24 mouse cellular contexts compared by ENCODE assay signal in genomic region chr1:134341641-134342277, GRCm38 (mm10). TPM values are rescaled to one million over a fixed set of nuclear protein-coding genes. Genes with fewer than 3 reads are reported as not detected.
DNase-seq lines count a peak whose midpoint lies in the region; ATAC-seq lines count a peak whose summit lies in the region.
"Had no signal": no experiment of that assay in that cellular context is flagged by ENCODE, and none has a peak within 500 bp of the region (broad histone marks: within the 10 kb centered on the region; RNA-seq: fewer than 3 reads in every experiment).

No protein-coding gene starts in this region.

- ATAC-seq in heart, embryonic 13.5 days (ENCODE audit: extremely low read depth, insufficient number of reproducible peaks, low FRiP score, low TSS enrichment), result no peak
- ATAC-seq: forebrain, postnatal 0 days; liver, postnatal 0 days had no signal

- H3K9ac ChIP-seq in heart, embryonic 13.5 days, result peak overlapping the region; percentile 66
- H3K9ac ChIP-seq: liver, postnatal 0 days; midbrain, embryonic 12.5 days; stomach, embryonic 15.5 days had no signal

- H3K4me1 ChIP-seq in heart, embryonic 13.5 days, result peaks cover 81% of the 10 kb centered on the region
- H3K4me1 ChIP-seq in limb, embryonic 10.5 days, result peaks cover 15% of the 10 kb centered on the region

- peak overlapping the region; percentile 89 for H3K4me2 ChIP-seq in heart, embryonic 13.5 days
- H3K4me2 ChIP-seq: midbrain, embryonic 12.5 days; stomach, embryonic 15.5 days had no signal

- H3K9me3 ChIP-seq in heart, embryonic 13.5 days, result no peaks in the 10 kb centered on the region
- no peaks in the 10 kb centered on the region for H3K9me3 ChIP-seq in limb, embryonic 10.5 days (replicated peaks)
- H3K9me3 ChIP-seq: forebrain, embryonic 10.5 days; midbrain, embryonic 12.5 days; stomach, embryonic 15.5 days had no signal

- 62% methylated on average over 5 of the region's 5 CpGs for WGBS in heart, embryonic 13.5 days
- WGBS in limb, embryonic 10.5 days, result 82% methylated on average over 5 of the region's 5 CpGs

- H3K27me3 ChIP-seq in heart, embryonic 13.5 days (replicated peaks), result no peaks in the 10 kb centered on the region
- no peaks in the 10 kb centered on the region for H3K27me3 ChIP-seq in limb, embryonic 10.5 days (ENCODE audit: low read depth, poor library complexity, severe bottlenecking)
- H3K27me3 ChIP-seq: stomach, embryonic 15.5 days had no signal

- peak overlapping the region; percentile 91 for H3K27ac ChIP-seq in heart, embryonic 13.5 days (replicated peaks)
- H3K27ac ChIP-seq in limb, embryonic 10.5 days, result no peak overlapping the region
- H3K27ac ChIP-seq: forebrain, embryonic 10.5 days; midbrain, embryonic 12.5 days; stomach, embryonic 15.5 days had no signal

- no peak overlapping the region for H3K4me3 ChIP-seq in heart, embryonic 13.5 days
- no peak overlapping the region for H3K4me3 ChIP-seq in limb, embryonic 10.5 days
- H3K4me3 ChIP-seq: forebrain, embryonic 10.5 days; midbrain, embryonic 12.5 days; stomach, embryonic 15.5 days had no signal

- H3K36me3 ChIP-seq in heart, embryonic 13.5 days, result peaks cover 11% of the 10 kb centered on the region
- peaks cover 12% of the 10 kb centered on the region for H3K36me3 ChIP-seq in limb, embryonic 10.5 days
- H3K36me3 ChIP-seq: stomach, embryonic 15.5 days had no signal

- peak; percentile 42 for DNase-seq in cerebellum, adult 9-10 months
- no peak for DNase-seq in cerebellum, adult 11 months
- DNase-seq in heart, adult 9 months (ENCODE audit: low spot score in 2 of 2), result no peak
- DNase-seq in kidney, postnatal 10 days, result peak; percentile 4
- DNase-seq in kidney, adult 11 months, result no peak
- DNase-seq in limb, embryonic 10.5 days (ENCODE audit: low spot score), result peak; percentile 21
- DNase-seq in spleen, postnatal 36 days (ENCODE audit: low spot score in 2 of 2), result no peak
- DNase-seq: adrenal gland, postnatal 36 days; embryo, embryonic 11 days; forebrain, postnatal 0 days; kidney, adult 8-10 months; kidney, postnatal 25 days; liver, postnatal 0 days; lung, postnatal 10 days; right cerebral cortex, postnatal 25 days had no signal

RNA-seq across cellular contexts. Expression of gene Ppfia4, which starts 9.0 kb away (rescaled TPM):
- 10.9 and 12.6 TPM in 2 replicates for polyA plus RNA-seq in heart, embryonic 13.5 days (2015; fragmentation: Nextera tagmentation; extraction: Ambion mirVana)
- 1.8 and 2.3 TPM in 2 replicates for polyA plus RNA-seq in limb, embryonic 10.5 days (2016; fragmentation: Nextera tagmentation; extraction: Ambion mirVana)

RNA-seq across cellular contexts. Expression of gene Tmem183a, which starts 20.0 kb away (rescaled TPM):
- polyA plus RNA-seq in heart, embryonic 13.5 days (2015; fragmentation: Nextera tagmentation; extraction: Ambion mirVana), result 54.0 and 63.0 TPM in 2 replicates
- polyA plus RNA-seq in limb, embryonic 10.5 days (2016; fragmentation: Nextera tagmentation; extraction: Ambion mirVana), result 118 TPM in 2 replicates

RNA-seq across cellular contexts. Expression of gene 4933406M09Rik, which starts 44.0 kb away (rescaled TPM):
- polyA plus RNA-seq in heart, embryonic 13.5 days (2015; fragmentation: Nextera tagmentation; extraction: Ambion mirVana), result not detected in 2 replicates
- polyA plus RNA-seq in limb, embryonic 10.5 days (2016; fragmentation: Nextera tagmentation; extraction: Ambion mirVana), result not detected in 2 replicates
- polyA plus RNA-seq: forebrain, embryonic 10.5 days; forebrain, postnatal 0 days; gonadal fat pad, adult 2 months; liver, adult 2 months; liver, postnatal 0 days; midbrain, embryonic 12.5 days; spleen, adult 2 months; stomach, embryonic 15.5 days; thymus, postnatal 0 days; urinary bladder, adult 2 months had no signal

RNA-seq across cellular contexts. Expression of gene Myog, which starts 52.0 kb away (rescaled TPM):
- polyA plus RNA-seq in heart, embryonic 13.5 days (2015; fragmentation: Nextera tagmentation; extraction: Ambion mirVana), result 1.5 and 3.5 TPM in 2 replicates
- 2.0 and 16.0 TPM in 2 replicates for polyA plus RNA-seq in limb, embryonic 10.5 days (2016; fragmentation: Nextera tagmentation; extraction: Ambion mirVana)
- polyA plus RNA-seq: forebrain, embryonic 10.5 days; gonadal fat pad, adult 2 months; liver, adult 2 months; liver, postnatal 0 days; spleen, adult 2 months; urinary bladder, adult 2 months had no signal

Comparison
In these comparisons a context has a peak if more than half of its experiments do, and no peak if none do; other contexts are left out.
1. DNase-seq: peak in cerebellum, adult 9-10 months (single experiment), kidney, postnatal 10 days (single experiment) and limb, embryonic 10.5 days (single experiment); none in cerebellum, adult 11 months (single experiment), heart, adult 9 months (0 of 2), kidney, adult 11 months (single experiment) and spleen, postnatal 36 days (0 of 2).